Mouse (Mus musculus) bone marrow, adult 2 months (tissue): Measurements from ENCODE around the gene Ptprm.

Experiments used
- CTCF ChIP-seq: fragments of 200-500 bp; IDR thresholded peaks from 2 replicates; pipeline ENCODE4 v1.5.1; 2011; ENCODE audit warnings: low read length, control low read depth; ENCODE audit not compliant: control insufficient read depth, insufficient read depth
- POLR2A ChIP-seq: fragments of 200-500 bp; IDR thresholded peaks from 2 replicates; pipeline ENCODE4 v1.6.1; 2011; ENCODE audit warnings: low read depth, mild to moderate bottlenecking, control low read depth, low read length, borderline replicate concordance; ENCODE audit not compliant: control insufficient read depth

DNA sequence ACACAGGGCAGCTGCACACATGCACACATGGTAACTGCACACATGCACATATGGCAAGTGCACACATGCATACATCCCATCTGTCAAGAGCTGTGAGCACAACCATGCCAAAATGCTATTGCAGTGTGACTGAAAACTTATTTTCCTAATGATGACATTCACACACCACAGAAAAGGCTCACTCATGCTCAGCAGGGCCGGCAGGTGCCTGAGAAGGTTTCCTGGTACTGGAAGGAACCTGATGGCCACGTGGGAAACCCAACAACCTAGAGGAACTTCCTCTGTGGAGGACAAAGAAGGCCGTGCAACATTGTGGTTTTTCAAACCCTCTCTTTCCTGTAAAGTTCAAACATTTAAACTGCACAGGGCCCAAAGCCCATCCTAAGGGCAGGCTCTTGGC is 241.6 kb downstream of the Ptprm start:
- TF ChIP-seq CTCF: no peak
- no peak for TF ChIP-seq POLR2A
